Mouse (Mus musculus) lung, postnatal 10 days (tissue): ENCODE measurements around the gene Adss.

Experiments used
- DNase-seq: peaks from one replicate; pipeline ENCODE4 v3.0.0; 2021

The Adss gene

DNA sequence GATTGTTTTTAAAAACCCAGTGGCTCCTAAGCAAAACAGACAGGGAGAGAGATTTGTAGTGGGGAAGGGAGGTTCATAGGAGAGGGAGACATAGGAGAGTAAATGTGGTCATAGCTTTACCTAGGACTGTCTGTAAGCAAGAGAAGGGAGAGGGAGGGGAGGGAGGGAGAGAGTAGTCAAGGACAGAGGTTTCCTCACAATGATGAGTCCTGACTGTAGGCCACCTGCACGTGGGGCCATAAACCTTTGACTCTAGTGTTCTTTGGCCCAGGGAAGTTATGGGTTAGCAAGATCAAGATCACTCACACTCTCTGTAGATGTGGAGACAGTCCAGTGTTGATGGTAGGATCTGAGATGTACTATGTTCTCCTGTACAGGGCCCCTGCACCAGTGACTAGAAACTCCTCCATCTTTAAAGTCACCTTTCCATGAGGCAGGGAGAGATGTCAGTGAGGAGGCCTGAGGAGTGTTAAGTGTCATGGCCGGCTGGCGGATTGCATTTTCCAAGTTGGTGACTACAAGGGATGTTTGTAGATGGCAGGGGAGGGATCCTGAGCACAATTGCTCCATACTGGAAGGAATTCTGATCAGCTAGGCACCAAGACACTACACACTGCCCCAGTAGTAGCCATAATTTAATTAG, 68.3 kb downstream of the Adss start:
- DNase-seq: no peak

DNA sequence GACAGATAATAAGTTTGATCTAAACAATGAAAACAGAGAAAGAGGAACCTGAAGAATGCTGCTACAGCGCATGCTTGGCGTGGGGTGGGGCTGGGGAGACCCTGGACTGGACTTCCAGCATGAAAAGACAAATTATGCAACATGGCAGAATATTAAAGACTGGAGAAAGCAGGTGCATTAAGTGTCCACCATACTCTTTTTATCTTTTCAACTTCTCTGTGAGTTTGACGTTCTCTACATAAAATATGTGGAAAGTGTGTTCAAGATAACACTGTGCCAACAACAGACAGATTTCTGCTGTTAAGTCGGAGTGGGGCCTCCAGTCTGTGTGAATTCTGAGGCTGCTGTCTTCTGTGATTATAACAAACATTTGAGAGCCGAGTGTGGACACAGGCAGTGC, 69.4 kb downstream of the Adss start:
- no peak for DNase-seq

DNA sequence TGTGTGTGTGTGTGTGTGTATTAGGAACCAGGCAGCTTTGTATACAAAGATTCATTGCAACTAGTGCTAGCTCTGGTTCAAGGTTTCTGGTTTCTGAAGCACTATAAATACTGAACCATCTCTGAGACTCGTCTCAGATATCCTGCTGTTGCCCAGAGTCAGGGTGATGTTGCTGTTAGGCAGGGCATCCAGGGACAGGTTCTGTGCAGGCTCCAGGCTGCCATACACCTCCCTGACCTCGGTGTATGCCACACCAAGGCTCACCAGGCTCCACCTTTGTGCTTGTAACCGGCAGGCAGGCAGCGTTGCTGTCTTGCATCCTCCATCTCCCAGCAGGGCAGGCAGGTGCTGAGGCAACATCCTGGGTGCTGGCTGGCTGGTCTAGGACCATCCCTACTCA, 72.5 kb downstream of the Adss start:
- no peak for DNase-seq

DNA sequence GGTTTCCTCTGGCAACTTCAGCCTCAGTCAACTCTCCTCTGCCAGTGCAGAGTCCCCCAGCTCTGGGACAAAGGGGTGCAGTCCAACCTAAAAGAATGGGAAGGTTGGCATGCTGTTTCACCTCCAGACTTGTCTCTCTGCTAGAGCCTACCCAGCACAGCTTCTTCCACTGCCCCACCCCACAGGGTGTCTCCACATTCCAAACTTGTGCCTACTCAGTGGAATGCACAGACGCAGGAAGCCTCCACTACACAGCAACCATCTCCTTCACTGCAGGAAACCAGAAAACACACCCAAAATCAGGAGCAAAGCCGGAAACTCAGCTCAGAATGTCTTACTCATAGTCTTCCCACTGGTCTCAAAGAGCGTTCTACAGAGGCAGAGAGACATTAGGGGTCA, 77.3 kb downstream of the Adss start:
- no peak for DNase-seq

DNA sequence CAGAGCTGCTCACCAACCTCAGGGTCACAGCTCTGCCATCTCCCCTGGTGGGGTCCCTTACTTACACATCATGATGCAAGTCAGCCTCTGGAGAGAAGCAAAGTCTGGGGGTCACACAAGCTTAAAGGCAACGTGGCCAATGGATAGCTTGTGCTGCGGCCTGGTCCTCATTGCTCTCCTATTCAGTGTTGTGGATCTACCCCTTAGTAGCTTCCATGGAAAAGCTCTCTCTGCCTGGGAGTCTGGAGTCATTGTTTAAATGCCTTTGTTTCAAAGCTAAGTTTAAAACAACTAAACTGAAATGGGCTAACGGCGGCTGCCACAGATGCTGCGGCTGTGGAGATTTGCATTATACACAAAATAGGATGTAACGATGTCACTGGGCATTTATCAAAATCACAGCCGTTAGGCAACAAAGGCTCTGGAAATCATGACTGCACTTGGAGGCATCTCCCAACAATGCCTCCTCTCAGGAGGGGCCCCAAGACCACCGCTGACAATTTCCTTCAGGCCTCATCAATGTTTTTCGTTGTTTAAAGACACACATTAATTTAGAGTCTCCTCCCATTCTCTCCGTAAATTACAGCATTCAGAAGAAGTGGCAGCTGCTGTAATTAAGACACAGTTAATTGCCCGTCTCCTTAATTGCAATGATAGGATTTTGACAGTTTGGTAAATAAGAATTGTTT, 77.8 kb downstream of the Adss start:
- no peak for DNase-seq

DNA sequence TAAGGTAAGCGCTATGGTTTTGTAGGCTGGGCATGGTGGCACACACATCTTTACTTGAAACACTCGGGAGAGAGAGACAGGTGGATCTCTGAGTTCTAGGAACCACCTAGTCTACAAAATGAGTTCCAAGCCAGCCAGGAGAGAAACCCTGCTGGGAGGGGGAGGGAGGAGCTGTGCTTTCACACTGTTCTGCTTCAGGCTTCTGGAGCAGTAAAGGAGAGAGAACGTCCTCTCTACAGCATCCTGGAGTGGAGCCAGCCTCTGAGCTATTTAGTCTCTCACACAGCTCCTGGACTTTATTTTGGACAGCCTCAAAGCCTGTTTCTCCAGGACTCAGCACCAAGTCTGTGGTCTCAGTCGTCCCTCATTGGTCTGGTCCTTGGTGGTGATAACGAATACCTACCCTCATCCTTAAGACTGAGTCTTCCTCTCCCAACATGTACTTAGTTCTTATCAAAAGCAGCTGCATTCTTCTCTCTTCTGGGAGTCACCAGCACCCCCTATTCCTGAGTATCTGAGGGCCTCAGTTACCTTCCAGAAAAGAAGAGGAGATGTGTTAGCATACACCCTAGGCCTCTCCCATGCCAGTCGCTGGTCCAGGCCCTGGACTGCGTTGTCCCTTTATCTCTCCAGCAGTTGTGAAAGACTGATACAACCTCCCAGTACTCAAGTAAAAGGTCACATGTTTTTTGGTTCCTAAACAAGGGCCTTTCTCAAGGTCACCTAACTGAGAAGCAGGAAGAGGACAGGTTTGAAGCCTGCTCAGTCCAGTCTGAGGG, 79.1 kb downstream of the Adss start:
- DNase-seq: no peak

DNA sequence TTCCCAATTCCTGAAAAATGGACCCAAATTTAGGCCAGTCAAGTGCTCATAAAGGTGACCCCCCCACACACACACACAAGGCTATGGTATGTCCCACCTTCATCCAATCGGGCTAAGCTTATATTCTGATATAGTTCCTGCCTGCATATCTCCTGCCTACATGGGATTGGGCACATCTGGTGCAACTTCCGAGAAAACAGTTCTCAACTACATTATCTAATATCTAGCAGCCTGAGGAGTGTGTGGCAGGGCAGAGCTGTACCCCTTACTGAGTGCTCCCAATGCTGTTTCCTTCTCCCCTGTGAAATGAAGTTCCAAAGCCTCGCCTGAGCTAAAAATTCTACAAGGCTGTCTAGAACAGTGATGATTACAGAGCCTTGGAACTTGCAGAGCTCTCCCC, 79.9 kb downstream of the Adss start:
- no peak for DNase-seq

DNA sequence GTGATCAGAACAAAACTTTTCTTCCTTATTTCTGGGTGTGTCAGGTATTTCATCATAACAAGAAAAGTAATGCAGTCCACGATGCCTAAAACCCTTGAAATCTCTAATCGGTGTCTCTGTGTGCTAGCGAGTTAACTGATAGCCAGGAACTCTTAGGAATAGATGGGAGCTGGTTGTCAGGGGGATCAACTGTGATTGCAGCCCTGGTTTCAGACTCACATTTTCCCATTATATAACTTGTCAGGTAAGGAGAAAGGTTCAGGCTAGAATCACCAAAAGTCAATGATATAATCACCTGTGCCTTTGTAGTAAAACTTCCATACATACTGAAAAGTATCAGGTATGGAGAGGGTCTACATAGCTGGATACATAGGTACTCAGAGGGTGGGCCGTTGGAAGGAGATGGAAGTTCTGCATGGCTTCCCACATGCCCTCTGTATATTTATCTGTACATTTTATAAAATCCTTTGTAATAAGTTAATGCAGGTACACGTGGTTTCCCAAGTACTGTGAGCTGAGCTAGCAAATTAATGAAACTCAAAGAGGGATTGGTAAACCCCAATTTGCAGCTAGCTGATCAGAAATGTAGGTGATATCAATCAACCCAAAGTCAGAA, 81.8 kb downstream of the Adss start:
- no peak for DNase-seq

DNA sequence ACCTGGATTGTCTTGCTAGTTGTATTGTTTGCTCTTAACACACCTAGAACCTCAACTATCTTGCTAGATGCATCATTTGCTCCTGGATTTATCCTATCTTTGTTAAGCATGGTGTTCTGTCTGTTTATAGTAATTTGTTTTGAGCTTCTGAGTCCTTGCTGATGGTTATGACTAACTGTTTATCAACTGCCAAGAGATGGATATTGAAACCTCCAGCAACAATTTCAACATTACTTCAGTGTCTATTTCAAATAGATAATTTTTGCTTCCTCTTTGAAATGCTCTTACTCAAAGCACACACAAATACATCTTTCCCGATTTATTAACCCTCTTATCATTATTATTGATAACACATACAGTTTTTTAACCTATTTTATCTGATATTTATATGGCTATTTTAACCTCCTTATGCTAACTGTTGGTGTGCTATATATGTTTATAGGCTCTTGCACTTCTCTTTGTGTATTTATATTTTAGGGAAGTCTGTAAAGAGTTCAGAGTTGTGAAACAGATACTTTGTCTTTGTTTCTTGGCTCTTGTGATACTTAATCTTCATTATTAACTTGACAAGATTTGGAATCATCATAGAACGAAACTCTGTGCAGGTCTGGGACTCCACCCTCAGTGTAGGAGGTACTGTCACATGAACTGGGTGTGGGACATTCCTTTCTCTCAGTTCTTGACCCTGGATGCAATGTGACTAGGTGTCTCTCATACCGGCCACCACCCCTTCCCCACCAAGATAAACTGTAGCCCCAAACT, 82.5 kb downstream of the Adss start:
- DNase-seq: no peak
